Mouse (Mus musculus) limb, embryonic 11.5 days (tissue): ENCODE data around the gene Il34. TPM values are rescaled to one million over a fixed set of nuclear protein-coding genes. Genes with fewer than 3 reads are reported as not detected.

Experiments
- ATAC-seq: fragments of 200-750 bp; cut with Nextera tagmentation; 2 replicates; pipeline ENCODE4 v1.8.0; 2017; ENCODE audit warnings: low read depth; ENCODE audit not compliant: insufficient number of reproducible peaks, low FRiP score, low TSS enrichment
- DNase-seq: peaks from one replicate; pipeline ENCODE4 v3.0.0-alpha.2; 2015; ENCODE audit warnings: low spot score
- H3K27ac ChIP-seq: fragments of 300-500 bp; sonication (generic); replicated peaks from 2 replicates; pipeline ENCODE4 v1.5.1; 2014; ENCODE audit warnings: low read depth, mild to moderate bottlenecking, low read length
- H3K27me3 ChIP-seq: fragments of 300-500 bp; sonication (generic); 2 replicates; pipeline ENCODE4 v1.6.1; 2014; ENCODE audit warnings: mild to moderate bottlenecking, low read length, mixed read lengths; ENCODE audit not compliant: control insufficient read depth, insufficient read depth
- H3K36me3 ChIP-seq: fragments of 300-500 bp; sonication (generic); 2 replicates; pipeline ENCODE4 v1.6.1; 2014; ENCODE audit warnings: mild to moderate bottlenecking, low read length, moderate library complexity, mixed read lengths; ENCODE audit not compliant: control insufficient read depth, insufficient read depth
- H3K4me1 ChIP-seq: fragments of 300-500 bp; sonication (generic); 2 replicates; pipeline ENCODE4 v1.6.1; 2014; ENCODE audit warnings: low read length, mixed read lengths; ENCODE audit not compliant: control insufficient read depth, insufficient read depth
- H3K4me2 ChIP-seq: fragments of 300-500 bp; sonication (generic); 2 replicates; pipeline ENCODE4 v1.6.1; 2014; ENCODE audit warnings: low read depth, mild to moderate bottlenecking, moderate library complexity; ENCODE audit not compliant: severe bottlenecking
- H3K4me3 ChIP-seq: fragments of 300-500 bp; sonication (generic); 2 replicates; pipeline ENCODE4 v1.5.1; 2014; ENCODE audit warnings: low read depth, low read length
- H3K9ac ChIP-seq: fragments of 300-500 bp; sonication (generic); 2 replicates; pipeline ENCODE4 v1.6.1; 2014; ENCODE audit warnings: mild to moderate bottlenecking, low read length
- H3K9me3 ChIP-seq: fragments of 300-500 bp; sonication (generic); 2 replicates; pipeline ENCODE4 v1.6.1; 2016; ENCODE audit warnings: low read length; ENCODE audit not compliant: control insufficient read depth
- WGBS: fragments of 180-500 bp; shearing (Covaris S2); extraction: QIAGEN DNeasy Blood & Tissue Kit; methylation state at CpG from one replicate; pipeline ENCODE4 v1.1.7; 2014; 5-methylcytosine and 5-hydroxymethylcytosine counted together
- polyA plus RNA-seq: library from polyadenylated mRNA; unstranded; fragments of >200 nt; fragmentation: Nextera tagmentation; extraction: Ambion mirVana; gene quantifications from 2 replicates; pipeline ENCODE4 v1.2.1, GENCODE M21; 2014

Il34 gene
- polyA plus RNA-seq, 1 experiment from 2014 or later, result not detected

GRCm38 (mm10) chr8:110694226-110694625 is 111.5 kb downstream of the Il34 start:
- Histone ChIP-seq H3K9ac (no peak overlapping the region), H3K27me3 (no peaks in the 10 kb centered on the region), H3K9me3 (no peaks in the 10 kb centered on the region), H3K36me3 (peaks cover 2% of the 10 kb centered on the region; the same call in 1 of the 2 replicates), H3K4me1 (no peaks in the 10 kb centered on the region), H3K4me3 (no peak overlapping the region), H3K4me2 (no peak overlapping the region), H3K27ac (no peak overlapping the region)
- ATAC-seq (no peak), DNase-seq (no peak)
- WGBS, result 81% methylated on average over 5 of the region's 5 CpGs

Other genes starting within 250 kb of the Il34 start
- gene Vac14, start 187.3 kb downstream of the Il34 start, polyA plus RNA-seq, result 30.5 TPM in 2 replicates
- 15.7 and 20.9 TPM in 2 replicates for gene Mtss1l, start 84.4 kb downstream of the Il34 start, polyA plus RNA-seq
- gene Cog4, start 40.7 kb upstream of the Il34 start, polyA plus RNA-seq, result 75.6 and 77.1 TPM in 2 replicates
- 215 and 242 TPM in 2 replicates for gene Sf3b3, start 40.9 kb upstream of the Il34 start, polyA plus RNA-seq
- gene Fuk, start 96.6 kb upstream of the Il34 start, polyA plus RNA-seq, result 10.2 and 10.7 TPM in 2 replicates
- 19.5 and 22.3 TPM in 2 replicates for gene St3gal2, start 114.0 kb upstream of the Il34 start, polyA plus RNA-seq
- gene Ddx19a, start 191.9 kb upstream of the Il34 start, polyA plus RNA-seq, result 34.1 and 40.3 TPM in 2 replicates
- gene Ddx19b, start 225.8 kb upstream of the Il34 start, polyA plus RNA-seq, result 4.5 and 4.7 TPM in 2 replicates
- gene Aars, start 227.2 kb upstream of the Il34 start, polyA plus RNA-seq, result 66.1 and 78.4 TPM in 2 replicates